Mouse (Mus musculus) ES-E14 (cell line): Measurements from ENCODE around the gene Elavl1.

ENCODE experiments used
- CHD2 ChIP-seq: IDR thresholded peaks from 2 replicates; pipeline ENCODE4 v1.6.1; 2014; ENCODE audit warnings: mild to moderate bottlenecking, low read depth, low read length, inconsistent platforms
- HCFC1 ChIP-seq: IDR thresholded peaks from 2 replicates; pipeline ENCODE4 v1.6.1; 2012; ENCODE audit warnings: low read length, inconsistent platforms, borderline replicate concordance; ENCODE audit not compliant: insufficient read depth
- MAFK ChIP-seq: IDR thresholded peaks from 2 replicates; pipeline ENCODE4 v1.6.1; 2014; ENCODE audit warnings: mild to moderate bottlenecking, low read depth, low read length, inconsistent platforms; ENCODE audit not compliant: insufficient read depth
- ZC3H11A ChIP-seq: IDR thresholded peaks from 2 replicates; pipeline ENCODE4 v1.6.1; 2012; ENCODE audit warnings: low read depth, mild to moderate bottlenecking, inconsistent platforms, low read length, borderline replicate concordance

DNA sequence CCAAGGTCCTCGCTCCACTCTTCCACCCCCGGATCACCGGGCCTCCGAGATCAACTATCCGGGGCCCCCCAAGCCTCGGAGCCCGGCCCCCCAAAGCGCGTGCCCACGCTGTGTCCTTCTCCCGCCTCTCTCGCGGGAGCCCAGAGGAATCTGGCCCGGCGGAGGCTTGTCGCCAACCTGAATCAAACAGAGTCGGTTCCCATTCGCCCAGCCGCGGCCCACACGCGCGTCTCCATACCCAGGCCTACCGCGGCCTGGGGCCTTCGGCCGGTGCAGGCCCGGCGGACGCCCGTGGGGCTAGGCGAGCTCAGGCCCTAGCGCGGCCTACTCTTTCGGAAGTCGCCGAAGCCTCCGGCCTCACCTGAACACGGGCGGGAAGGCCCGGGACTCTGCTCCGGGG, 688 bp downstream of the Elavl1 start:
- TF ChIP-seq MAFK (no peak), HCFC1 (no peak), ZC3H11A (no peak), CHD2 (peak; percentile 40; the same call in 1 of the 2 replicates)
